Mouse (Mus musculus) kidney, postnatal 0 days (tissue): ENCODE data around the gene Tbc1d15. TPM values are rescaled to one million over a fixed set of nuclear protein-coding genes. Genes with fewer than 3 reads are reported as not detected.

Experiments
- ATAC-seq: fragments of 200-750 bp; cut with Nextera tagmentation; replicated peaks from 2 replicates; pipeline ENCODE4 v1.8.0; 2017; ENCODE audit warnings: low read depth, moderate number of reproducible peaks, moderate TSS enrichment, moderate library complexity; ENCODE audit not compliant: low FRiP score
- DNase-seq: peaks from one replicate; pipeline ENCODE4 v3.0.0-alpha.2; 2016; ENCODE audit warnings: low spot score
- H3K27ac ChIP-seq: fragments of 300-500 bp; sonication (generic); 2 replicates; pipeline ENCODE4 v1.5.1; 2014; ENCODE audit warnings: mild to moderate bottlenecking
- H3K27me3 ChIP-seq: fragments of 300-500 bp; sonication (generic); 2 replicates; pipeline ENCODE4 v1.6.1; 2014; ENCODE audit warnings: low read length, mixed read lengths; ENCODE audit not compliant: insufficient read depth
- H3K36me3 ChIP-seq: fragments of 300-500 bp; sonication (generic); 2 replicates; pipeline ENCODE4 v1.6.1; 2014; ENCODE audit warnings: low read length, mixed read lengths; ENCODE audit not compliant: insufficient read depth
- H3K4me1 ChIP-seq: fragments of 300-500 bp; sonication (generic); replicated peaks from 2 replicates; pipeline ENCODE4 v1.6.1; 2014; ENCODE audit warnings: antibody characterized with exemption, low read length, mixed read lengths; ENCODE audit not compliant: insufficient read depth
- H3K4me2 ChIP-seq: fragments of 300-500 bp; sonication (generic); 2 replicates; pipeline ENCODE4 v1.6.1; 2014; ENCODE audit warnings: mild to moderate bottlenecking, low read length, moderate library complexity, mixed read lengths
- H3K4me3 ChIP-seq: fragments of 300-500 bp; sonication (generic); replicated peaks from 2 replicates; pipeline ENCODE4 v1.5.1; 2014; ENCODE audit warnings: low read depth, low read length
- H3K9ac ChIP-seq: fragments of 300-500 bp; sonication (generic); 2 replicates; pipeline ENCODE4 v1.6.1; 2014; ENCODE audit warnings: low read depth, low read length
- H3K9me3 ChIP-seq: fragments of 300-500 bp; sonication (generic); replicated peaks from 2 replicates; pipeline ENCODE4 v1.6.1; 2016; ENCODE audit warnings: low read length, inconsistent platforms, mixed read lengths
- CTCF ChIP-seq: IDR thresholded peaks from 2 replicates; pipeline ENCODE4 v1.5.1; 2016; ENCODE audit warnings: antibody characterized with exemption, low read depth, mild to moderate bottlenecking, moderate library complexity
- WGBS: fragments of 180-500 bp; shearing (Covaris S2); extraction: QIAGEN DNeasy Blood & Tissue Kit; methylation state at CpG from one replicate; pipeline ENCODE4 v1.1.7; 2014; 5-methylcytosine and 5-hydroxymethylcytosine counted together
- polyA plus RNA-seq: library from polyadenylated mRNA; unstranded; fragments of >200 nt; fragmentation: Nextera tagmentation; extraction: Ambion mirVana; gene quantifications from 2 replicates; pipeline ENCODE4 v1.2.1, GENCODE M21; 2015

Gene Tbc1d15
- polyA plus RNA-seq, 1 experiment from 2014 or later: 52.5 TPM

DNA sequence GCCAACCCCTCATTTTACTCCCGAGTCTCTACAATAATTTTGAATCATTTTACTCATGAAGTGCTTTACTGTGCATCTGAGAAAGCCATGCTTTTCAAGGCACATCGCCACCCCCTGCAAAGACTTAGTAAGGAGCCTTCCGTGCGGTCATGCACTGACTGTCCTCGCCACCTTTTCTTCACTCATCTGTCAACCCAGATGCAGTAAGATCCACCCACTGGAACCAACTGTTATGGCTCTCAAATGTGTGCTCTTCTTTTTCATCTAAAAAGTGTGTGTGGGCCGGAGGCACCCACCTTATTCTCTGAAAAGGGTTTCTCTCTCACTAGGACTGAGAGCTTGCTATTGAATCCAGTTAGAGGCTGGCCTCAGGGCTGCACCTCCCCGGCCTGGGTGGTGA is 42.7 kb upstream of the Tbc1d15 start:
- Histone ChIP-seq H3K36me3 (peaks cover 38% of the 10 kb centered on the region), H3K27me3 (no peaks in the 10 kb centered on the region), H3K27ac (no peak overlapping the region), H3K4me1 (no peaks in the 10 kb centered on the region), H3K9ac (no peak overlapping the region), H3K4me2 (no peak overlapping the region), H3K9me3 (no peaks in the 10 kb centered on the region), H3K4me3 (no peak overlapping the region)
- ATAC-seq: no peak
- 91% methylated on average over 7 of the region's 7 CpGs for WGBS
- DNase-seq: no peak
- TF ChIP-seq CTCF: no peak

DNA sequence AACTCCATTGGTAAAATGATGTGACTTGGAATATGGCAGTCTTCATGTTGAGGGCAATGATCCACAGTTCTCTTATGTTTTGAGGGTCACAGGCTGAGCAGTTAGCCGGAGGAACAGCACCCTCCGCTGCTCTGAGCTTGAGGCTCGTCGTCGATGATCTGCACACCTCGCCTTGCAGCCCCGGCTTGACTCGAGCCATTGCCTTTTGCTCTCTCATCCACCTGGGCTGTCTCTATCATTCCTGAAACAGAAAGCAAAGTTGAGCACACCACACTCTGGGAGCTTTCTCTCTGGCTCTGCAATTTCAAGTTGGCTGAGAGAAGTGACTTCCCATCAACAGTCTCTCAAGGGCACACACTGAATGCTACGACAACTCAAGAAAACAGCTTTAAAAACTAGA is 39.4 kb upstream of the Tbc1d15 start:
- no peaks in the 10 kb centered on the region for H3K9me3 ChIP-seq
- no peak overlapping the region for H3K27ac ChIP-seq
- no peak overlapping the region for H3K4me2 ChIP-seq
- peaks cover 54% of the 10 kb centered on the region for H3K36me3 ChIP-seq
- no peak overlapping the region for H3K4me3 ChIP-seq
- no peaks in the 10 kb centered on the region for H3K4me1 ChIP-seq
- DNase-seq (no peak), ATAC-seq (no peak)
- no peaks in the 10 kb centered on the region for H3K27me3 ChIP-seq
- TF ChIP-seq CTCF: no peak
- 93% methylated on average over 9 of the region's 9 CpGs for WGBS
- no peak overlapping the region for H3K9ac ChIP-seq

GRCm38 (mm10) chr10:115288856-115289255 is 37.6 kb upstream of the Tbc1d15 start:
- H3K9ac ChIP-seq: no peak overlapping the region
- no peak overlapping the region for H3K4me3 ChIP-seq
- H3K36me3 ChIP-seq: peaks cover 42% of the 10 kb centered on the region
- no peak for ATAC-seq
- no peaks in the 10 kb centered on the region for H3K27me3 ChIP-seq
- TF ChIP-seq CTCF: no peak
- no peak overlapping the region for H3K4me2 ChIP-seq
- H3K9me3 ChIP-seq: no peaks in the 10 kb centered on the region
- no peaks in the 10 kb centered on the region for H3K4me1 ChIP-seq
- no peak overlapping the region for H3K27ac ChIP-seq
- WGBS: 79% methylated on average over 8 of the region's 8 CpGs
- DNase-seq: no peak

GRCm38 (mm10) chr10:115284170-115284569 is 32.9 kb upstream of the Tbc1d15 start:
- no peak overlapping the region for H3K27ac ChIP-seq
- no peaks in the 10 kb centered on the region for H3K4me1 ChIP-seq
- TF ChIP-seq CTCF: no peak
- H3K4me3 ChIP-seq: no peak overlapping the region
- no peaks in the 10 kb centered on the region for H3K9me3 ChIP-seq
- peaks cover 22% of the 10 kb centered on the region; the same call in 1 of the 2 replicates for H3K36me3 ChIP-seq
- no peaks in the 10 kb centered on the region for H3K27me3 ChIP-seq
- no peak for DNase-seq
- no peak for ATAC-seq
- 61% methylated on average over 10 of the region's 10 CpGs for WGBS
- H3K9ac ChIP-seq: no peak overlapping the region
- no peak overlapping the region for H3K4me2 ChIP-seq

DNA sequence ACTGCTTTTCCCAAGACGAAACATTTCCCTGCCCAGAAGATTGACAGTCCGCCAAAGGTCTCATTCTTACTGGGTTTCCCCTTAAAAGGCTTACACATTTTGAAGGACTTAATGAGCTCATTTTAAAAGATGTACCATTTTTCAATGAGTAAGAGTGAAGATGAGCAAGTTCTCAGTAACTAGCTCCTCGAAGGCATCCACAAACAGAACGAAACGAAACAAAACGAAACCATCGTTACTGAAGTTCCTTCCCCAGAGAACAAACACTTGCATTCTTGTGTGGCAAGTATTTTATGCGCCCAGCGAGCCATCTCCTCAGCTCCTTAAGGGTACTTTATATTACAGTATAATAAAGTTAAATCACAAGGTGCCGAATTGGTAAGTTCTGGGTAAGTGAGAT is 30.1 kb upstream of the Tbc1d15 start:
- WGBS: 87% methylated on average over 10 of the region's 10 CpGs

GRCm38 (mm10) chr10:115271649-115272048 is 20.4 kb upstream of the Tbc1d15 start:
- H3K4me2 ChIP-seq: no peak overlapping the region
- no peaks in the 10 kb centered on the region for H3K27me3 ChIP-seq
- H3K9me3 ChIP-seq: no peaks in the 10 kb centered on the region
- no peak overlapping the region for H3K27ac ChIP-seq
- H3K36me3 ChIP-seq: no peaks in the 10 kb centered on the region
- no peak for DNase-seq
- no peak overlapping the region for H3K9ac ChIP-seq
- no peak for TF ChIP-seq CTCF
- H3K4me3 ChIP-seq: no peak overlapping the region
- WGBS: 57% methylated on average over 5 of the region's 5 CpGs
- ATAC-seq: no peak
- no peaks in the 10 kb centered on the region for H3K4me1 ChIP-seq

More for the DNA sequence above, 30.1 kb upstream of the Tbc1d15 start:
- Histone ChIP-seq H3K4me1 (no peaks in the 10 kb centered on the region), H3K27ac (no peak overlapping the region), H3K27me3 (no peaks in the 10 kb centered on the region), H3K4me3 (no peak overlapping the region), H3K36me3 (0 out of 2 replicates have a peak, but pooled peaks cover 3% of the 10 kb centered on the region), H3K9me3 (no peaks in the 10 kb centered on the region), H3K9ac (no peak overlapping the region), H3K4me2 (no peak overlapping the region)
- TF ChIP-seq CTCF: no peak
- ATAC-seq (no peak), DNase-seq (no peak)
